Mouse (Mus musculus): Measurements from ENCODE around the gene Mast4. TPM values are rescaled to one million over a fixed set of nuclear protein-coding genes. Genes with fewer than 3 reads are reported as not detected.

Mast4 gene
- polyA plus RNA-seq, 1 experiment from 2014 or later = 10.5 TPM

GRCm38 (mm10) chr13:102761410-102761809 lies 572.9 kb downstream of the Mast4 start:
- ATAC-seq (no peak), DNase-seq (ENCODE audit: low read depth, low spot score) (no peak)
- TF ChIP-seq CTCF (IDR thresholded peaks at IDR 0.05) = no peak
- in situ Hi-C loops (cut with MboI; ENCODE audit: low pct_unique_long_range_greater_than_20kb) = no loop called here
- POLR2A ChIA-PET = no interaction called here
- CTCF ChIA-PET = interaction anchor here (1.4 kb wide), 1 partner anchor 14 kb away, joined by 3 read pairs; no protein-coding TSS in a partner anchor
- no peaks in the 10 kb centered on the region for H3K27me3 ChIP-seq

GRCm38 (mm10) chr13:102758021-102758420 lies 576.3 kb downstream of the Mast4 start:
- no peak for TF ChIP-seq CTCF (IDR thresholded peaks at IDR 0.05)

GRCm38 (mm10) chr13:102756071-102756470 lies 578.2 kb downstream of the Mast4 start:
- in situ Hi-C loops (cut with MboI; ENCODE audit: low pct_unique_long_range_greater_than_20kb) = no loop called here
- POLR2A ChIA-PET = no interaction called here

More at GRCm38 (mm10) chr13:102758021-102758420, 576.3 kb downstream of the Mast4 start:
- DNase-seq (ENCODE audit: low read depth, low spot score) (no peak), ATAC-seq (no peak)
- POLR2A ChIA-PET = no interaction called here
- CTCF ChIA-PET = no interaction called here
- no peaks in the 10 kb centered on the region for H3K27me3 ChIP-seq
- in situ Hi-C loops (cut with MboI; ENCODE audit: low pct_unique_long_range_greater_than_20kb) = no loop called here

GRCm38 (mm10) chr13:102755124-102755523 lies 579.2 kb downstream of the Mast4 start:
- no peak for TF ChIP-seq CTCF (IDR thresholded peaks at IDR 0.05)
- in situ Hi-C loops (cut with MboI; ENCODE audit: low pct_unique_long_range_greater_than_20kb) = no loop called here
- ChIA-PET POLR2A (no interaction called here), CTCF (interaction anchor here (1.8 kb wide), 1 partner anchor 9 kb away, joined by 4 read pairs; no protein-coding TSS in a partner anchor)
- DNase-seq (ENCODE audit: low read depth, low spot score) (no peak), ATAC-seq (no peak)
- no peaks in the 10 kb centered on the region for H3K27me3 ChIP-seq

More at GRCm38 (mm10) chr13:102756071-102756470, 578.2 kb downstream of the Mast4 start:
- CTCF ChIA-PET = no interaction called here
- no peak for TF ChIP-seq CTCF (IDR thresholded peaks at IDR 0.05)
- ATAC-seq (no peak), DNase-seq (ENCODE audit: low read depth, low spot score) (no peak)
- no peaks in the 10 kb centered on the region for H3K27me3 ChIP-seq

- in situ Hi-C loops (cut with MboI; ENCODE audit: low pct_unique_long_range_greater_than_20kb) = no loop called here
- ATAC-seq (no peak), DNase-seq (ENCODE audit: low read depth, low spot score) (no peak)
- no peaks in the 10 kb centered on the region for H3K27me3 ChIP-seq
- ChIA-PET CTCF (interaction anchor here (1.6 to 1.8 kb wide), 2 partner anchors 9 to 10 kb away, joined by 3 to 4 read pairs; no protein-coding TSS in a partner anchor), POLR2A (interaction anchor here (0.7 kb wide), 1 partner anchor 483 kb away, joined by 3 read pairs; no protein-coding TSS in a partner anchor)
- no peak for TF ChIP-seq CTCF (IDR thresholded peaks at IDR 0.05)
Measured at GRCm38 (mm10) chr13:102753714-102754556, 580.4 kb downstream of the Mast4 start.

GRCm38 (mm10) chr13:102749891-102750290 lies 584.4 kb downstream of the Mast4 start:
- in situ Hi-C loops (cut with MboI; ENCODE audit: low pct_unique_long_range_greater_than_20kb) = no loop called here
- H3K27me3 ChIP-seq = no peaks in the 10 kb centered on the region
- ChIA-PET CTCF (no interaction called here), POLR2A (no interaction called here)
- ATAC-seq = no peak
- no peak for DNase-seq (ENCODE audit: low read depth, low spot score)
- no peak for TF ChIP-seq CTCF (IDR thresholded peaks at IDR 0.05)

- ATAC-seq (no peak), DNase-seq (ENCODE audit: low read depth, low spot score) (no peak)
- ChIA-PET POLR2A (no interaction called here), CTCF (no interaction called here)
- in situ Hi-C loops (cut with MboI; ENCODE audit: low pct_unique_long_range_greater_than_20kb) = no loop called here
- no peak for TF ChIP-seq CTCF (IDR thresholded peaks at IDR 0.05)
- H3K27me3 ChIP-seq = no peaks in the 10 kb centered on the region
Measured at GRCm38 (mm10) chr13:102749194-102749593, 585.1 kb downstream of the Mast4 start.

GRCm38 (mm10) chr13:102746803-102747561 lies 587.3 kb downstream of the Mast4 start:
- ChIA-PET POLR2A (no interaction called here), CTCF (interaction anchor here (0.8 kb wide), 1 partner anchor 14 kb away, joined by 3 read pairs; no protein-coding TSS in a partner anchor)
- ATAC-seq (no peak), DNase-seq (ENCODE audit: low read depth, low spot score) (no peak)
- no peak for TF ChIP-seq CTCF (IDR thresholded peaks at IDR 0.05)
- H3K27me3 ChIP-seq = no peaks in the 10 kb centered on the region
- in situ Hi-C loops (cut with MboI; ENCODE audit: low pct_unique_long_range_greater_than_20kb) = no loop called here

GRCm38 (mm10) chr13:102745626-102746342 lies 588.5 kb downstream of the Mast4 start:
- DNase-seq (ENCODE audit: low read depth, low spot score) = peak; percentile 35
- POLR2A ChIA-PET = no interaction called here
- TF ChIP-seq CTCF (IDR thresholded peaks at IDR 0.05) = no peak
- in situ Hi-C loops (cut with MboI; ENCODE audit: low pct_unique_long_range_greater_than_20kb) = no loop called here
- peak; percentile 39 for ATAC-seq
- CTCF ChIA-PET = interaction anchor here (1.1 to 1.6 kb wide), 2 partner anchors 50 to 67 kb away, joined by 3 to 16 read pairs; no protein-coding TSS in a partner anchor
- no peaks in the 10 kb centered on the region for H3K27me3 ChIP-seq

GRCm38 (mm10) chr13:102745270-102745600 lies 589.1 kb downstream of the Mast4 start:
- in situ Hi-C loops (cut with MboI; ENCODE audit: low pct_unique_long_range_greater_than_20kb) = no loop called here
- POLR2A ChIA-PET = no interaction called here
- CTCF ChIA-PET = interaction anchor here (0.7 to 2.5 kb wide), 5 partner anchors 8 to 66 kb away, joined by 3 to 16 read pairs (median 3); no protein-coding TSS in a partner anchor
- no peaks in the 10 kb centered on the region for H3K27me3 ChIP-seq
- TF ChIP-seq CTCF (IDR thresholded peaks at IDR 0.05) = no peak
- DNase-seq (ENCODE audit: low read depth, low spot score) (no peak), ATAC-seq (no peak)
